Mouse (Mus musculus): ENCODE measurements around the gene A030014E15Rik. TPM values are rescaled to one million over a fixed set of nuclear protein-coding genes. Genes with fewer than 3 reads are reported as not detected.
"Not testable (repeated sequence)": the region's sequence is repeated elsewhere in the genome, so short reads cannot be mapped to it uniquely, and the experiment has no call there.

Gene A030014E15Rik
- polyA plus RNA-seq (2014; fragmentation: Nextera tagmentation; extraction: Ambion mirVana): not detected in 2 replicates

- WGBS: 90% methylated on average over 6 of the region's 6 CpGs
- ATAC-seq (ENCODE audit: insufficient number of reproducible peaks, low FRiP score, low TSS enrichment, low read depth): no peak
- Histone ChIP-seq H3K9me3 (ENCODE audit: control insufficient read depth, low read length) (no peaks in the 10 kb centered on the region), H3K4me3 (ENCODE audit: low read depth, low read length) (no peak within 1 kb of the TSS), H3K9ac (ENCODE audit: low read length) (no peak within 1 kb of the TSS), H3K36me3 (ENCODE audit: control insufficient read depth, insufficient read depth, low read length) (no peaks in the 10 kb centered on the region), H3K27me3 (ENCODE audit: control insufficient read depth, insufficient read depth, low read length) (no peaks in the 10 kb centered on the region), H3K27ac (replicated peaks; ENCODE audit: low read depth, low read length) (no peak within 1 kb of the TSS), H3K4me1 (ENCODE audit: control insufficient read depth, insufficient read depth, low read length) (no peaks in the 10 kb centered on the region), H3K4me2 (ENCODE audit: low read depth, severe bottlenecking) (no peak within 1 kb of the TSS)
- DNase-seq (ENCODE audit: low spot score): no peak
These were observed at the start of gene A030014E15Rik for GRCm38 (mm10) chr1:82924650-82925049. Gene A030014E15Rik (plus strand): TSS chr1:82924917.

GRCm38 (mm10) chr1:82879172-82879571 lies 45.5 kb upstream of the A030014E15Rik start:
- no peak overlapping the region for H3K4me3 ChIP-seq (ENCODE audit: low read depth, low read length)
- DNase-seq (ENCODE audit: low spot score): no peak
- H3K9me3 ChIP-seq (ENCODE audit: control insufficient read depth, low read length): no peaks in the 10 kb centered on the region

DNA sequence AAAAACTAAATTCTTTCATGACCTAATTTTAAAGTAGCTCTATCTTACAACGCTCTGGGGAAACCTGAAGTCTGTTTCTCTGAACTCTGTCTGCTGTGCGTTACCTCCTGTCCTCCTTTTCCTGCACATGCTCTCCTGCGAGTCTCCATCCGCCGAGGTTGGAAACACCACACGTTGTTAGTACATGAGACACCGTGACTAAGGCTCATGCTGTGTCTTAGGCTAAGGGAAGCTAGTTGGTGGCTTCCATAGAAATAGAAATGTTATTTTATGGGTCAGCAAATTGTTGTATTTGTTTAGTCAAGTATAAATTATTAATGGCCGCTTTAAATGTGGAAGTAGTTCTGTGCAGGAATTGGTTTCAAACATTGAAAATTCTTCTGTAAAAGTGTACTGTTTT lies 44.5 kb upstream of the A030014E15Rik start:
- Histone ChIP-seq H3K4me2 (ENCODE audit: low read depth, severe bottlenecking) (no peak overlapping the region), H3K27me3 (ENCODE audit: control insufficient read depth, insufficient read depth, low read length) (no peaks in the 10 kb centered on the region), H3K9ac (ENCODE audit: low read length) (no peak overlapping the region), H3K36me3 (ENCODE audit: control insufficient read depth, insufficient read depth, low read length) (peaks cover 3% of the 10 kb centered on the region; the same call in 1 of the 2 replicates), H3K4me1 (ENCODE audit: control insufficient read depth, insufficient read depth, low read length) (no peaks in the 10 kb centered on the region), H3K9me3 (ENCODE audit: control insufficient read depth, low read length) (no peaks in the 10 kb centered on the region), H3K27ac (replicated peaks; ENCODE audit: low read depth, low read length) (no peak overlapping the region), H3K4me3 (ENCODE audit: low read depth, low read length) (no peak overlapping the region)
- 88% methylated on average over 8 of the region's 8 CpGs for WGBS
- DNase-seq (ENCODE audit: low spot score) (no peak), ATAC-seq (ENCODE audit: insufficient number of reproducible peaks, low FRiP score, low TSS enrichment, low read depth) (no peak)

More at GRCm38 (mm10) chr1:82879172-82879571, 45.5 kb upstream of the A030014E15Rik start:
- Histone ChIP-seq H3K9ac (ENCODE audit: low read length) (no peak overlapping the region), H3K27ac (replicated peaks; ENCODE audit: low read depth, low read length) (no peak overlapping the region), H3K27me3 (ENCODE audit: control insufficient read depth, insufficient read depth, low read length) (no peaks in the 10 kb centered on the region), H3K4me2 (ENCODE audit: low read depth, severe bottlenecking) (no peak overlapping the region), H3K4me1 (ENCODE audit: control insufficient read depth, insufficient read depth, low read length) (no peaks in the 10 kb centered on the region), H3K36me3 (ENCODE audit: control insufficient read depth, insufficient read depth, low read length) (peaks cover 3% of the 10 kb centered on the region; the same call in 1 of the 2 replicates)
- WGBS: 71% methylated on average over 2 of the region's 2 CpGs
- ATAC-seq (ENCODE audit: insufficient number of reproducible peaks, low FRiP score, low TSS enrichment, low read depth): no peak

- H3K27ac ChIP-seq (replicated peaks; ENCODE audit: low read depth, low read length): no peak overlapping the region
- H3K27me3 ChIP-seq (ENCODE audit: control insufficient read depth, insufficient read depth, low read length): no peaks in the 10 kb centered on the region
- no peak overlapping the region for H3K4me3 ChIP-seq (ENCODE audit: low read depth, low read length)
- ATAC-seq (ENCODE audit: insufficient number of reproducible peaks, low FRiP score, low TSS enrichment, low read depth) (no peak), DNase-seq (ENCODE audit: low spot score) (no peak)
- peaks cover 7% of the 10 kb centered on the region for H3K36me3 ChIP-seq (ENCODE audit: control insufficient read depth, insufficient read depth, low read length)
- H3K9me3 ChIP-seq (ENCODE audit: control insufficient read depth, low read length): no peaks in the 10 kb centered on the region
- 94% methylated on average over 7 of the region's 7 CpGs for WGBS
- no peaks in the 10 kb centered on the region for H3K4me1 ChIP-seq (ENCODE audit: control insufficient read depth, insufficient read depth, low read length)
- no peak overlapping the region for H3K4me2 ChIP-seq (ENCODE audit: low read depth, severe bottlenecking)
- H3K9ac ChIP-seq (ENCODE audit: low read length): no peak overlapping the region
These were observed 31.4 kb upstream of the A030014E15Rik start for GRCm38 (mm10) chr1:82893269-82893668.

- H3K4me2 ChIP-seq (ENCODE audit: low read depth, severe bottlenecking): no peak overlapping the region
- H3K27me3 ChIP-seq (ENCODE audit: control insufficient read depth, insufficient read depth, low read length): no peaks in the 10 kb centered on the region
- H3K4me3 ChIP-seq (ENCODE audit: low read depth, low read length): no peak overlapping the region
- no peak overlapping the region for H3K27ac ChIP-seq (replicated peaks; ENCODE audit: low read depth, low read length)
- peaks cover 3% of the 10 kb centered on the region; the same call in 1 of the 2 replicates for H3K36me3 ChIP-seq (ENCODE audit: control insufficient read depth, insufficient read depth, low read length)
- ATAC-seq (ENCODE audit: insufficient number of reproducible peaks, low FRiP score, low TSS enrichment, low read depth): no peak
- H3K4me1 ChIP-seq (ENCODE audit: control insufficient read depth, insufficient read depth, low read length): no peaks in the 10 kb centered on the region
- 91% methylated on average over 1 of the region's 1 CpGs for WGBS
- no peaks in the 10 kb centered on the region for H3K9me3 ChIP-seq (ENCODE audit: control insufficient read depth, low read length)
- DNase-seq (ENCODE audit: low spot score): no peak
- H3K9ac ChIP-seq (ENCODE audit: low read length): no peak overlapping the region
These were observed 24.1 kb upstream of the A030014E15Rik start for GRCm38 (mm10) chr1:82900567-82900966.

GRCm38 (mm10) chr1:82901201-82901600 lies 23.5 kb upstream of the A030014E15Rik start:
- H3K9ac ChIP-seq (ENCODE audit: low read length): no peak overlapping the region
- DNase-seq (ENCODE audit: low spot score) (no peak), ATAC-seq (ENCODE audit: insufficient number of reproducible peaks, low FRiP score, low TSS enrichment, low read depth) (no peak)
- H3K27me3 ChIP-seq (ENCODE audit: control insufficient read depth, insufficient read depth, low read length): no peaks in the 10 kb centered on the region
- no peaks in the 10 kb centered on the region for H3K9me3 ChIP-seq (ENCODE audit: control insufficient read depth, low read length)
- no peak overlapping the region for H3K27ac ChIP-seq (replicated peaks; ENCODE audit: low read depth, low read length)
- no peak overlapping the region for H3K4me2 ChIP-seq (ENCODE audit: low read depth, severe bottlenecking)
- H3K4me3 ChIP-seq (ENCODE audit: low read depth, low read length): no peak overlapping the region
- 88% methylated on average over 3 of the region's 3 CpGs for WGBS
- H3K36me3 ChIP-seq (ENCODE audit: control insufficient read depth, insufficient read depth, low read length): peaks cover 3% of the 10 kb centered on the region; the same call in 1 of the 2 replicates
- H3K4me1 ChIP-seq (ENCODE audit: control insufficient read depth, insufficient read depth, low read length): no peaks in the 10 kb centered on the region

DNA sequence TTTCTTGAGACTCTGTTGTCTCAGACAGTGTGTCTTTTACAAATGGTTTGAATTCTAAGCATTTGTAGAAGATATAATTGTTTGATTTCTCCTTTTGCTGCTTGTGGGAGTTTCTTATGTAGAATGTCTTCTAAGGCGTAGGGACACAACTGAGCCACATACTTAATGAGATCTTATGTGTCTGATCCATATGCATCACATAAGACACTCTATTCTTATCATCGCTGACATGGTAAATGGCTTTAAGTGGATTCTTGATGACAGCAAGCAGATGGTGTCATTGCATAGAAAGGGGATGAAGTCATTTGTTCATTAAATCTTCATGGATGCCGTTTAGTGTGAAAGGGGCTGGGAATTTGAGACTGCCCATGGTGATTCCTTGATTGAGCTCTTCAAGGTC lies 18.8 kb upstream of the A030014E15Rik start:
- H3K4me2 ChIP-seq (ENCODE audit: low read depth, severe bottlenecking): no peak overlapping the region
- no peaks in the 10 kb centered on the region for H3K36me3 ChIP-seq (ENCODE audit: control insufficient read depth, insufficient read depth, low read length)
- no peak for ATAC-seq (ENCODE audit: insufficient number of reproducible peaks, low FRiP score, low TSS enrichment, low read depth)
- H3K27ac ChIP-seq (replicated peaks; ENCODE audit: low read depth, low read length): no peak overlapping the region
- no peaks in the 10 kb centered on the region for H3K9me3 ChIP-seq (ENCODE audit: control insufficient read depth, low read length)
- 90% methylated on average over 3 of the region's 3 CpGs for WGBS
- H3K9ac ChIP-seq (ENCODE audit: low read length): no peak overlapping the region
- no peaks in the 10 kb centered on the region for H3K27me3 ChIP-seq (ENCODE audit: control insufficient read depth, insufficient read depth, low read length)
- no peak for DNase-seq (ENCODE audit: low spot score)
- no peak overlapping the region for H3K4me3 ChIP-seq (ENCODE audit: low read depth, low read length)
- no peaks in the 10 kb centered on the region for H3K4me1 ChIP-seq (ENCODE audit: control insufficient read depth, insufficient read depth, low read length)

DNA sequence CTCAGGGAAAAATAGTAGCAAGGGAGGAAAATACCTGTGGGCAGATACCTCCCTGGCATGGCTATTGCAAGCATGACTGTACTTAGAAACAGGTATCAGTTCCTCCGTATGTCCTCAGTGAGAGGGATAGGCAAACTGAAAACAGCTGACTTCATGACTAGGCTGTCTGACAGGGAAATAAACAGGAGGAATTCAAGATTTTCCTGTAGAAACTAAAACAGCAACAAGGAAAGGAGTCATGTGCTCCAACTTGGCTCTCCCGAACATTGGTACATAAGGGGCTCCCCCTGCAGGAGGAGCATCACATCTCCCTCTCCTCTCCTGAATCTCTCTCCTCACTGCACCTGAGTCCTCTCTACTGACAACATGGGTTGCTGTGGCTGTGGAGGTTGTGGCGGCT lies 11.7 kb upstream of the A030014E15Rik start, which contains the start of gene A030005L19Rik:
A030005L19Rik (plus strand) TSS at position 301 of the 400 bp plus-strand sequence.
- ATAC-seq (ENCODE audit: insufficient number of reproducible peaks, low FRiP score, low TSS enrichment, low read depth) (no peak), DNase-seq (ENCODE audit: low spot score) (no peak)
- Histone ChIP-seq H3K9ac (ENCODE audit: low read length) (no peak within 1 kb of the TSS), H3K4me2 (ENCODE audit: low read depth, severe bottlenecking) (no peak within 1 kb of the TSS), H3K9me3 (ENCODE audit: control insufficient read depth, low read length) (no peaks in the 10 kb centered on the region), H3K27ac (replicated peaks; ENCODE audit: low read depth, low read length) (no peak within 1 kb of the TSS), H3K27me3 (ENCODE audit: control insufficient read depth, insufficient read depth, low read length) (no peaks in the 10 kb centered on the region), H3K4me3 (ENCODE audit: low read depth, low read length) (no peak within 1 kb of the TSS), H3K36me3 (ENCODE audit: control insufficient read depth, insufficient read depth, low read length) (no peaks in the 10 kb centered on the region), H3K4me1 (ENCODE audit: control insufficient read depth, insufficient read depth, low read length) (no peaks in the 10 kb centered on the region)
- 83% methylated on average over 3 of the region's 3 CpGs for WGBS

GRCm38 (mm10) chr1:82913434-82913833 lies 11.3 kb upstream of the A030014E15Rik start:
- H3K27ac ChIP-seq (replicated peaks; ENCODE audit: low read depth, low read length); H3K9ac ChIP-seq (ENCODE audit: low read length); ATAC-seq (ENCODE audit: insufficient number of reproducible peaks, low FRiP score, low TSS enrichment, low read depth); H3K4me2 ChIP-seq (ENCODE audit: low read depth, severe bottlenecking); H3K36me3 ChIP-seq (ENCODE audit: control insufficient read depth, insufficient read depth, low read length); H3K9me3 ChIP-seq (ENCODE audit: control insufficient read depth, low read length); H3K4me3 ChIP-seq (ENCODE audit: low read depth, low read length); H3K27me3 ChIP-seq (ENCODE audit: control insufficient read depth, insufficient read depth, low read length); DNase-seq (ENCODE audit: low spot score); H3K4me1 ChIP-seq (ENCODE audit: control insufficient read depth, insufficient read depth, low read length): not testable (repeated sequence)
- 100% methylated on average over 5 of the region's 5 CpGs for WGBS
